Mouse (Mus musculus) CH12.LX (cell line): Measurements from ENCODE around the gene Pip5kl1. TPM values are rescaled to one million over a fixed set of nuclear protein-coding genes. Genes with fewer than 3 reads are reported as not detected.
A peak's percentile ranks its signal among the peaks of the same experiment; 100 is the strongest.

ENCODE experiments used
- DNase-seq: peaks from one replicate; pipeline ENCODE4 v3.0.0-alpha.2; 2013; ENCODE audit errors: extremely low read depth
- H3K27ac ChIP-seq: 2 replicates; pipeline ENCODE4 v1.5.1; 2012; ENCODE audit warnings: low read depth, mild to moderate bottlenecking, control low read depth, moderate library complexity; ENCODE audit not compliant: insufficient read depth
- H3K27me3 ChIP-seq: replicated peaks from 2 replicates; pipeline ENCODE3; 2012; ENCODE audit warnings: inconsistent platforms
- H3K36me3 ChIP-seq, 2 experiments: replicated peaks in 1 of 2; 2 replicates each; pipeline versions ENCODE3 to v1.6.1; 2012; ENCODE audit warnings: inconsistent platforms in 1 of 2, low read length in 1 of 2, mild to moderate bottlenecking in 1 of 2, mixed read lengths in 1 of 2, moderate library complexity in 1 of 2; ENCODE audit not compliant: control insufficient read depth in 1 of 2, insufficient read depth in 1 of 2
- H3K4me1 ChIP-seq, 2 experiments: 2 replicates each; pipeline ENCODE4 v1.6.1; 2012; ENCODE audit warnings: inconsistent platforms in 1 of 2, moderate library complexity in 1 of 2; ENCODE audit not compliant: insufficient read depth in 2 of 2, control insufficient read depth in 1 of 2
- H3K4me2 ChIP-seq: 2 replicates; pipeline ENCODE4 v1.6.1; 2012; ENCODE audit warnings: low read depth, mild to moderate bottlenecking, control low read depth; ENCODE audit not compliant: poor library complexity, insufficient read depth, severe bottlenecking
- H3K4me3 ChIP-seq, 3 experiments: fragments of 150-350 bp in 1 of 3; sonication (generic) in 1 of 3; replicated peaks in 1 of 3; 2 replicates each; pipeline versions ENCODE3 to v1.5.1; 2011 to 2012; ENCODE audit warnings: low read depth in 2 of 3, low read length in 2 of 3, mild to moderate bottlenecking in 2 of 3, moderate library complexity in 2 of 3, control low read depth in 1 of 3, improper control_type of control experiment in 1 of 3, inconsistent platforms in 1 of 3, mixed read lengths in 1 of 3; ENCODE audit not compliant: poor library complexity in 1 of 3
- H3K79me2 ChIP-seq: replicated peaks from 2 replicates; pipeline ENCODE4 v1.6.1; 2012; ENCODE audit warnings: mild to moderate bottlenecking, moderate library complexity; ENCODE audit not compliant: control insufficient read depth, poor library complexity, insufficient read depth, severe bottlenecking; ENCODE audit errors: extremely low read depth
- H3K9ac ChIP-seq: 2 replicates; pipeline ENCODE4 v1.6.1; 2012; ENCODE audit warnings: low read depth, mild to moderate bottlenecking, control low read depth, moderate library complexity; ENCODE audit not compliant: insufficient read depth
- H3K9me3 ChIP-seq: replicated peaks from 2 replicates; pipeline ENCODE3; 2012; ENCODE audit warnings: low read length, inconsistent platforms, mixed read lengths
- CTCF ChIP-seq, 2 experiments: IDR thresholded peaks in 1 of 2; conservative IDR thresholded peaks in 1 of 2; 2 replicates each; pipeline ENCODE4 v1.5.1; 2011 to 2012; ENCODE audit warnings: low read depth in 2 of 2, low read length in 2 of 2, improper control_type of control experiment in 1 of 2, inconsistent platforms in 1 of 2, mild to moderate bottlenecking in 1 of 2, moderate library complexity in 1 of 2
- EP300 ChIP-seq: IDR thresholded peaks from 2 replicates; pipeline ENCODE4 v1.6.1; 2011; ENCODE audit warnings: low read length, improper control_type of control experiment
- JUND ChIP-seq: conservative IDR thresholded peaks from 2 replicates; pipeline ENCODE4 v1.6.1; 2011; ENCODE audit warnings: low read depth, low read length, improper control_type of control experiment
- KAT2A ChIP-seq: IDR thresholded peaks from 2 replicates; pipeline ENCODE4 v1.6.1; 2012; ENCODE audit warnings: low read length, improper control_type of control experiment, inconsistent platforms; ENCODE audit not compliant: insufficient replicate concordance
- MAFK ChIP-seq: IDR thresholded peaks from 2 replicates; pipeline ENCODE4 v1.6.1; 2011; ENCODE audit warnings: low read length, improper control_type of control experiment; ENCODE audit not compliant: insufficient replicate concordance
- MEF2A ChIP-seq: IDR thresholded peaks from 2 replicates; pipeline ENCODE4 v1.6.1; 2014; ENCODE audit warnings: low read depth, mild to moderate bottlenecking, inconsistent platforms, low read length, improper control_type of control experiment, borderline replicate concordance
- MYC ChIP-seq: IDR thresholded peaks from 2 replicates; pipeline ENCODE4 v1.6.1; 2011; ENCODE audit warnings: low read depth, mild to moderate bottlenecking, improper control_type of control experiment, low read length
- NELFE ChIP-seq: IDR thresholded peaks from 2 replicates; pipeline ENCODE4 v1.6.1; 2011; ENCODE audit warnings: low read depth, low read length, improper control_type of control experiment
- PAX5 ChIP-seq: IDR thresholded peaks from 2 replicates; pipeline ENCODE4 v1.6.1; 2012; ENCODE audit warnings: low read length, inconsistent platforms, mixed read lengths
- RAD21 ChIP-seq: IDR thresholded peaks from 2 replicates; pipeline ENCODE4 v1.6.1; 2011; ENCODE audit warnings: low read depth, mild to moderate bottlenecking, low read length, improper control_type of control experiment, moderate library complexity
- SMC3 ChIP-seq: IDR thresholded peaks from 2 replicates; pipeline ENCODE4 v1.6.1; 2011; ENCODE audit warnings: low read depth, low read length, improper control_type of control experiment
- UBTF ChIP-seq: IDR thresholded peaks from 2 replicates; pipeline ENCODE4 v1.6.1; 2012; ENCODE audit warnings: low read depth, mild to moderate bottlenecking, inconsistent platforms, low read length, improper control_type of control experiment, moderate library complexity
- USF1 ChIP-seq: IDR thresholded peaks from 2 replicates; pipeline ENCODE4 v1.6.1; 2014; ENCODE audit warnings: low read depth, mild to moderate bottlenecking, inconsistent platforms, low read length, improper control_type of control experiment
- ZKSCAN1 ChIP-seq: IDR thresholded peaks from 2 replicates; pipeline ENCODE4 v1.6.1; 2012; ENCODE audit warnings: low read depth, inconsistent platforms, low read length, improper control_type of control experiment, borderline replicate concordance
- dilution Hi-C: fragments of 300-500 bp; cut with MboI; formaldehyde crosslinking; loops from 2 replicates; pipeline ENCODE4 v1.14.3; 2020; ENCODE audit warnings: low sequenced_read_pairs; ENCODE audit not compliant: extremely low pct_unique_long_range_greater_than_20kb, extremely low pct_ligation_motif_present
- in situ Hi-C: fragments of 300-500 bp; cut with MboI; formaldehyde crosslinking; loops from 3 replicates; pipeline ENCODE4 v1.14.3; 2019; ENCODE audit warnings: low sequenced_read_pairs, low pct_ligation_motif_present, low pct_unique_long_range_greater_than_20kb, mixed read lengths
- polyA plus RNA-seq: library from polyadenylated mRNA; unstranded; fragments of >175 nt; gene quantifications from 2 replicates; pipeline ENCODE4 v1.2.1, GENCODE M21; 2012; ENCODE audit warnings: low read depth; ENCODE audit not compliant: insufficient read length
- total RNA-seq, 2 experiments: library from RNA; depleted of rRNA; stranded (reverse); fragments of 300-350 nt in 1 of 2; fragments of >200 nt in 1 of 2; gene quantifications; 2 replicates each; pipeline ENCODE4 v1.2.3; 2012 to 2014

The Pip5kl1 gene
- total and polyA plus RNA-seq, 3 experiments = 0.28 to 0.64 (median 0.57) TPM

DNA sequence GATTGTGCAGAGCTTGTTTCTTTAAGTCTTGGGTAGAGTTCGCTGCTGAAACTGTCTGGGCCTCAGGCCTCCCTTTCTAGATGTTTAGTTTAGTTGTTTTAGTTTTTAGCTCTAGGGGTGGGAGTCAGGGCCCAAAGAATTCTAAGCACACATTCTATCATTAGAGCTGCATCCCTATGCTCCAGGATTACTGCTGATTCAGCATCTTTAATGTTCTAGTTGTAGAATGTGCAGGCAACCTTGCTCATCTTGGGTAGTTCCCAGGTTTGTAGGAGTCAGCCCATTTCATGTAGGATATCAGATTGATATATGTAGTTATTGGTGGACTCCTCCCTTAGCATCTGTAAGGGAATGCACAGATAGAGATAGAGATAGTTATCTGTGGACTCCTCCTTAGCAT lies 42.5 kb downstream of the Pip5kl1 start:
- Histone ChIP-seq H3K36me3 (peaks cover 44 to 87% of the 10 kb centered on the region in 2 experiments), H3K4me2 (no peak overlapping the region), H3K9me3 (peaks cover 7% of the 10 kb centered on the region), H3K79me2 (no peaks in the 10 kb centered on the region), H3K27me3 (no peaks in the 10 kb centered on the region), H3K4me3 (no peak overlapping the region), H3K4me1 (peaks cover 0 to 13% of the 10 kb centered on the region in 2 experiments; a peak in 2 of 4 replicates), H3K27ac (no peak overlapping the region), H3K9ac (no peak overlapping the region)
- in situ Hi-C loops (no loop called here), dilution Hi-C loops (no loop called here)
- no peak for DNase-seq
- TF ChIP-seq KAT2A = no peak
- TF ChIP-seq MAFK = peak; percentile 91
- TF ChIP-seq EP300 = no peak
- TF ChIP-seq MYC = no peak

DNA sequence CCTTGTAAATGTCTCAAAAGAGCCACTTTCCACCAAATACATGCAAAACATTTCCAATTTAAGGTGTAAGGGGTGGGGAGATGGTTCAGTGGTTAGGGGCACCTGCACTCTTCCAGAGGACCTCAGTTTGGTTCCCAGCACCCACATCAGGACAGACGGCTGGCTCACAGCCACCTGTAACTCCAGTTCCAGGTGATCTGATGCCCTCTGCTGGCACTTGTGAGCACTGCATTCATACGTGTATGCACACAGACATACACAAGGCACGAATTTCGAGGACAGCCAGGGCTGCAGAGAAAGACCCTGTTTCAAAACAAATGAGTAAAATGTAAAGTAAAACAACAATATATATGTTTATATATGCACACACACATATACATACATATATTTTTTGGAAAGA lies 43.0 kb downstream of the Pip5kl1 start:
- TF ChIP-seq MEF2A (no peak), ZKSCAN1 (no peak), CTCF (conservative IDR thresholded peaks at IDR 0.05 in 1 of 2, IDR thresholded peaks at IDR 0.05 in 1 of 2; ENCODE audit: low read depth in 2 of 2, low read length in 2 of 2) (peak; percentile 16 to 60; a peak in 2 of 4 replicates), RAD21 (peak; percentile 23), NELFE (no peak), PAX5 (no peak), USF1 (no peak), KAT2A (no peak), SMC3 (peak; percentile 26), JUND (no peak), UBTF (no peak)
- no peak overlapping the region for H3K9ac ChIP-seq
- H3K4me3 ChIP-seq = no peak overlapping the region
- H3K79me2 ChIP-seq = no peaks in the 10 kb centered on the region
- H3K36me3 ChIP-seq = peaks cover 44 to 87% of the 10 kb centered on the region in 2 experiments
- H3K27ac ChIP-seq = no peak overlapping the region
- dilution Hi-C loops (no loop called here), in situ Hi-C loops (no loop called here)
- no peaks in the 10 kb centered on the region for H3K27me3 ChIP-seq
- no peak for DNase-seq
- H3K4me2 ChIP-seq = no peak overlapping the region
- peaks cover 0 to 13% of the 10 kb centered on the region in 2 experiments; a peak in 2 of 4 replicates for H3K4me1 ChIP-seq
- peaks cover 7% of the 10 kb centered on the region for H3K9me3 ChIP-seq

DNA sequence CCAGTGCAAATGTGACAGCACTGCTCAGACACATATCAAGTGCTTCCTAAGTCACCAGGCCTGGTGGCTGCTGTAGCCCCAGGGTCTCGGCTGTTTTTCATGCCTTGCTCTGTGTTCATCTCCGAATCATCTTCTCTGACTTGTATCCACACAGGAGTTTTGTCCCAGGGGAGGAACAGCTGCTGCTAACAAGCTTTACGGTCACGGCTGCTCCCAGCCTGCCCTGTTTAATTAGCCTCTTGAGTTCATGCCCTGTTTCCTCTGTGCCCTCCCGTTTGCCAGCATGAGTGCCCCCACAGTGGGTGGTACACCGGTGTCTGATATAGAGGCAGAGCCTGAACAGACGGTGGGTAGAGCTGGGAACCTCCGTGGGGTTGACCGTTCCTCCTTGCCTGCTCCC lies 43.5 kb downstream of the Pip5kl1 start:
- in situ Hi-C loops = no loop called here

More for the DNA sequence above, 43.5 kb downstream of the Pip5kl1 start:
- Histone ChIP-seq H3K4me1 (peaks cover 0 to 13% of the 10 kb centered on the region in 2 experiments; a peak in 2 of 4 replicates), H3K4me3 (no peak overlapping the region), H3K9ac (no peak overlapping the region), H3K79me2 (no peaks in the 10 kb centered on the region), H3K27me3 (no peaks in the 10 kb centered on the region), H3K4me2 (no peak overlapping the region), H3K36me3 (peaks cover 42 to 87% of the 10 kb centered on the region in 2 experiments), H3K27ac (no peak overlapping the region), H3K9me3 (peaks cover 7% of the 10 kb centered on the region)
- TF ChIP-seq ZKSCAN1 (no peak), MAFK (no peak)
- DNase-seq = no peak
- dilution Hi-C loops = no loop called here
